Comparison of ENCODE assay signal across 16 mouse cellular contexts in genomic region chr16:36707702-36708423, GRCm38 (mm10). TPM values are rescaled to one million over a fixed set of nuclear protein-coding genes. Genes with fewer than 3 reads are reported as not detected.
DNase-seq lines count a peak whose midpoint lies in the region; ATAC-seq lines count a peak whose summit lies in the region.
"Had no signal": no experiment of that assay in that cellular context is flagged by ENCODE, and none has a peak within 500 bp of the region (broad histone marks: within the 10 kb centered on the region; RNA-seq: fewer than 3 reads in every experiment).

No protein-coding gene starts in this region.

- H3K4me2 ChIP-seq in midbrain, embryonic 11.5 days = no peak overlapping the region
- H3K4me2 ChIP-seq in kidney, embryonic 16.5 days (replicated peaks; ENCODE audit: low read depth, low read length) = no peak overlapping the region
- H3K4me2 ChIP-seq in stomach, embryonic 16.5 days (ENCODE audit: low read depth, low read length) = no peak overlapping the region
- H3K4me2 ChIP-seq: forebrain, embryonic 13.5 days; heart, embryonic 11.5 days; hindbrain, embryonic 13.5 days; limb, embryonic 13.5 days; neural tube, embryonic 13.5 days had no signal

- H3K4me3 ChIP-seq in midbrain, embryonic 11.5 days (ENCODE audit: low read depth, low read length) = no peak overlapping the region
- no peak overlapping the region for H3K4me3 ChIP-seq in midbrain, embryonic 10.5 days
- H3K4me3 ChIP-seq in kidney, embryonic 16.5 days (ENCODE audit: low read length) = no peak overlapping the region
- H3K4me3 ChIP-seq in stomach, embryonic 16.5 days (replicated peaks; ENCODE audit: low read length) = no peak overlapping the region
- H3K4me3 ChIP-seq: forebrain, embryonic 13.5 days; hindbrain, embryonic 13.5 days; limb, embryonic 13.5 days; neural tube, embryonic 13.5 days had no signal

- ATAC-seq in midbrain, embryonic 11.5 days (ENCODE audit: low FRiP score) = no peak
- peak; percentile 83 for ATAC-seq in kidney, embryonic 16.5 days (ENCODE audit: low FRiP score, low TSS enrichment)
- peak; percentile 29; the same call in 1 of the 2 replicates for ATAC-seq in stomach, embryonic 16.5 days (ENCODE audit: insufficient read depth, low FRiP score)
- ATAC-seq: forebrain, embryonic 13.5 days; midbrain, embryonic 16.5 days had no signal

- no peaks in the 10 kb centered on the region for H3K9me3 ChIP-seq in midbrain, embryonic 11.5 days (ENCODE audit: control insufficient read depth, low read length)
- H3K9me3 ChIP-seq in midbrain, embryonic 10.5 days (replicated peaks) = no peaks in the 10 kb centered on the region
- no peaks in the 10 kb centered on the region for H3K9me3 ChIP-seq in kidney, embryonic 16.5 days (ENCODE audit: low read length)
- no peaks in the 10 kb centered on the region for H3K9me3 ChIP-seq in stomach, embryonic 16.5 days (replicated peaks; ENCODE audit: control insufficient read depth, low read length)
- H3K9me3 ChIP-seq: forebrain, embryonic 13.5 days; hindbrain, embryonic 13.5 days; limb, embryonic 13.5 days; neural tube, embryonic 13.5 days had no signal

- no peak overlapping the region for H3K27ac ChIP-seq in midbrain, embryonic 11.5 days (ENCODE audit: low read depth, low read length)
- H3K27ac ChIP-seq in midbrain, embryonic 10.5 days (replicated peaks) = no peak overlapping the region
- peak overlapping the region; percentile 1; the same call in 1 of the 2 replicates for H3K27ac ChIP-seq in kidney, embryonic 16.5 days (ENCODE audit: low read length)
- H3K27ac ChIP-seq in stomach, embryonic 16.5 days (ENCODE audit: low read length) = no peak overlapping the region
- H3K27ac ChIP-seq: forebrain, embryonic 13.5 days; hindbrain, embryonic 13.5 days; limb, embryonic 13.5 days; neural tube, embryonic 13.5 days had no signal

- DNase-seq in midbrain, embryonic 11.5 days (ENCODE audit: low spot score, missing footprints) = peak; percentile 33
- DNase-seq in midbrain, embryonic 10.5 days (ENCODE audit: low spot score) = no peak
- peak; percentile 27 for DNase-seq in brain, adult 2 months (ENCODE audit: low read depth, low spot score)
- no peak for DNase-seq in right cerebral cortex, adult 2 months (ENCODE audit: low spot score in 2 of 2)
- DNase-seq in lung, postnatal 25 days (ENCODE audit: low spot score) = no peak
- DNase-seq: cerebellum, postnatal 14 days; gastrocnemius, postnatal 14 days; lung, postnatal 10 days had no signal

- H3K4me1 ChIP-seq in midbrain, embryonic 11.5 days (ENCODE audit: control insufficient read depth, insufficient read depth, low read length) = no peaks in the 10 kb centered on the region
- H3K4me1 ChIP-seq in midbrain, embryonic 10.5 days = no peaks in the 10 kb centered on the region
- no peaks in the 10 kb centered on the region for H3K4me1 ChIP-seq in kidney, embryonic 16.5 days (ENCODE audit: insufficient read depth, low read length)
- H3K4me1 ChIP-seq in stomach, embryonic 16.5 days (ENCODE audit: control insufficient read depth, insufficient read depth, low read length) = peaks cover 6% of the 10 kb centered on the region; the same call in 1 of the 2 replicates
- H3K4me1 ChIP-seq: forebrain, embryonic 13.5 days; hindbrain, embryonic 13.5 days; limb, embryonic 13.5 days; neural tube, embryonic 13.5 days had no signal

- WGBS in midbrain, embryonic 11.5 days = 74% methylated on average over 6 of the region's 6 CpGs
- 76% methylated on average over 6 of the region's 6 CpGs for WGBS in midbrain, embryonic 10.5 days
- WGBS in kidney, embryonic 16.5 days = 63% methylated on average over 6 of the region's 6 CpGs
- 58% methylated on average over 6 of the region's 6 CpGs for WGBS in stomach, embryonic 16.5 days

- H3K36me3 ChIP-seq in midbrain, embryonic 11.5 days (ENCODE audit: control insufficient read depth, insufficient read depth, low read length) = no peaks in the 10 kb centered on the region
- H3K36me3 ChIP-seq in midbrain, embryonic 10.5 days = no peaks in the 10 kb centered on the region
- H3K36me3 ChIP-seq in kidney, embryonic 16.5 days (ENCODE audit: insufficient read depth, low read length) = no peaks in the 10 kb centered on the region
- no peaks in the 10 kb centered on the region for H3K36me3 ChIP-seq in stomach, embryonic 16.5 days (ENCODE audit: control insufficient read depth, insufficient read depth, low read length)
- H3K36me3 ChIP-seq: hindbrain, embryonic 13.5 days; limb, embryonic 13.5 days; neural tube, embryonic 13.5 days had no signal

- H3K27me3 ChIP-seq in midbrain, embryonic 11.5 days (ENCODE audit: control insufficient read depth, insufficient read depth, low read length) = no peaks in the 10 kb centered on the region
- no peaks in the 10 kb centered on the region for H3K27me3 ChIP-seq in midbrain, embryonic 10.5 days (ENCODE audit: low read depth, poor library complexity, severe bottlenecking)
- H3K27me3 ChIP-seq in kidney, embryonic 16.5 days (ENCODE audit: insufficient read depth, low read length) = no peaks in the 10 kb centered on the region
- H3K27me3 ChIP-seq in stomach, embryonic 16.5 days (ENCODE audit: control insufficient read depth, insufficient read depth, low read length) = no peaks in the 10 kb centered on the region
- H3K27me3 ChIP-seq: forebrain, embryonic 13.5 days; hindbrain, embryonic 13.5 days; limb, embryonic 13.5 days; neural tube, embryonic 13.5 days had no signal

- no peak overlapping the region for H3K9ac ChIP-seq in midbrain, embryonic 11.5 days (ENCODE audit: low read length)
- H3K9ac ChIP-seq in kidney, embryonic 16.5 days (replicated peaks; ENCODE audit: low read length) = no peak overlapping the region
- H3K9ac ChIP-seq in stomach, embryonic 16.5 days (ENCODE audit: low read length) = no peak overlapping the region
- H3K9ac ChIP-seq: forebrain, embryonic 13.5 days; hindbrain, embryonic 13.5 days; limb, embryonic 13.5 days; neural tube, embryonic 13.5 days had no signal

RNA-seq across cellular contexts. Expression of gene Ildr1, which starts 14.1 kb away (rescaled TPM):
- 0.05 TPM in 1 of 2 replicates, not detected in the other for polyA plus RNA-seq in midbrain, embryonic 11.5 days (2014; fragmentation: Nextera tagmentation; extraction: Ambion mirVana)
- polyA plus RNA-seq in midbrain, embryonic 10.5 days (2016; fragmentation: Nextera tagmentation; extraction: Ambion mirVana) = 0.11 and 0.15 TPM in 2 replicates
- 8.8 and 9.6 TPM in 2 replicates for polyA plus RNA-seq in kidney, embryonic 16.5 days (2015; fragmentation: Nextera tagmentation; extraction: Ambion mirVana)
- polyA plus RNA-seq in stomach, embryonic 16.5 days (2015; fragmentation: Nextera tagmentation; extraction: Ambion mirVana) = 8.3 and 12.1 TPM in 2 replicates
- polyA plus RNA-seq: forebrain, embryonic 13.5 days; heart, embryonic 11.5 days; neural tube, embryonic 13.5 days had no signal

RNA-seq across cellular contexts. Expression of gene Cd86, which starts 42.0 kb away (rescaled TPM):
- 1.6 and 2.3 TPM in 2 replicates for polyA plus RNA-seq in midbrain, embryonic 11.5 days (2014; fragmentation: Nextera tagmentation; extraction: Ambion mirVana)
- 0.42 and 1.2 TPM in 2 replicates for polyA plus RNA-seq in midbrain, embryonic 10.5 days (2016; fragmentation: Nextera tagmentation; extraction: Ambion mirVana)
- 1.1 and 2.2 TPM in 2 replicates for polyA plus RNA-seq in kidney, embryonic 16.5 days (2015; fragmentation: Nextera tagmentation; extraction: Ambion mirVana)
- polyA plus RNA-seq in stomach, embryonic 16.5 days (2015; fragmentation: Nextera tagmentation; extraction: Ambion mirVana) = 3.3 and 4.3 TPM in 2 replicates

Comparison
In these comparisons a context has a peak if more than half of its experiments do, and no peak if none do; other contexts are left out.
1. DNase-seq: peak in midbrain, embryonic 11.5 days (single experiment) and brain, adult 2 months (single experiment); none in midbrain, embryonic 10.5 days (single experiment), right cerebral cortex, adult 2 months (0 of 2) and lung, postnatal 25 days (single experiment).